Mouse (Mus musculus): Measurements from ENCODE around the gene Vmn2r111.
"Not testable (repeated sequence)": the region's sequence is repeated elsewhere in the genome, so short reads cannot be mapped to it uniquely, and the experiment has no call there.

- not testable (repeated sequence) for TF ChIP-seq GATA1 (IDR thresholded peaks at IDR 0.05; ENCODE audit: borderline replicate concordance, low read length); FLI1 (IDR thresholded peaks at IDR 0.05; ENCODE audit: low read length)
These were observed 53.2 kb downstream of the Vmn2r111 start for GRCm38 (mm10) chr17:22520037-22520436.

All from megakaryocyte, embryonic 14.5 days (primary cell).